Mouse (Mus musculus) lung, adult 18-20 months (tissue): Measurements from ENCODE around the gene Zfp637.
"Not testable (repeated sequence)": the region's sequence is repeated elsewhere in the genome, so short reads cannot be mapped to it uniquely, and the experiment has no call there.

ENCODE experiments used
- DNase-seq, 2 experiments: peaks; one replicate each; pipeline ENCODE4 v3.0.0; 2022; ENCODE audit warnings: mixed read lengths in 2 of 2

Zfp637 gene

GRCm38 (mm10) chr6:117840686-117841510 is at the start of gene Zfp637:
Gene Zfp637 (plus strand): TSS chr6:117841180.
- peak; percentile 90 to 93 for DNase-seq

GRCm38 (mm10) chr6:117795251-117795650 is 45.7 kb upstream of the Zfp637 start:
- no peak for DNase-seq

GRCm38 (mm10) chr6:117800824-117801223 is 40.2 kb upstream of the Zfp637 start:
- no peak for DNase-seq

- DNase-seq, result no peak
These were observed 39.2 kb upstream of the Zfp637 start for GRCm38 (mm10) chr6:117801801-117802200.

DNA sequence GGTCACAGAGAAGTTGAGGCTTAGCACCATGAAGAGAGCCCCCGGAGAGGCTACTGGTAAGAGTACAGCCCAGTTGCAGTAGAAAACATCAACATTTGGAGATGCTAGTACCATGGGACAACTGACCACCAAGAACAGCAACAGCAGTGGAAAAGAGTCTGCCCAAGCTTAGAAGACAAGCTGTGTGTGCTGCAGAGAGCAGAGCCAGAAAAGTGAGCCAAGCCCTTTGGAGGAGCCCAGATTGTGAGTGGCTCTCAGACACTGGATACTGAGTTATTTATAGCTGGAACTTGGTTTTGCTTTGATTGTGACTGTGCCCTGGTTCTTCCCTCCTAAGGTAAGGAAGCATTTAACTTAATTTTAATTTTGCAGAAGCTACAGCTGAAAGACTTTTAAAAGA is 33.2 kb upstream of the Zfp637 start:
- DNase-seq, result no peak

DNA sequence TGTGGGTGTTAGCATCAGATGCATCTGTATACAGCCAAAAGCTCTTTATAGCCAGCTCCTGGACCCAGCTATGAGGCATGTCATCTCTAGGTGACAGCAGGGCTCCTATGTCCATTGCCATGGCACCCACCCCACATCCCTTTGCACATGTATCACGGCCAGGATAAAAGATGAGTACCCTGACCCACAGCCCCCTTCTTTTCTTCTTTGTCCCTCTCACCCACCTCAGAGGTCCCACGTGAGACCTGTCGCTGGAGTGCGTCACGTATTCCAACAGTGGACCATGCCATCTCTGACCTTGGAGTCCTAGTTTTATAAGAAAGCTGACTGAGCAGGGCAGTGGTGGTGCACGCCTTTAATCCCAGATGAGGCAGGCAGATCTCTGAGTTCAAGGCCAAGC is 31.2 kb upstream of the Zfp637 start:
- no peak for DNase-seq

DNA sequence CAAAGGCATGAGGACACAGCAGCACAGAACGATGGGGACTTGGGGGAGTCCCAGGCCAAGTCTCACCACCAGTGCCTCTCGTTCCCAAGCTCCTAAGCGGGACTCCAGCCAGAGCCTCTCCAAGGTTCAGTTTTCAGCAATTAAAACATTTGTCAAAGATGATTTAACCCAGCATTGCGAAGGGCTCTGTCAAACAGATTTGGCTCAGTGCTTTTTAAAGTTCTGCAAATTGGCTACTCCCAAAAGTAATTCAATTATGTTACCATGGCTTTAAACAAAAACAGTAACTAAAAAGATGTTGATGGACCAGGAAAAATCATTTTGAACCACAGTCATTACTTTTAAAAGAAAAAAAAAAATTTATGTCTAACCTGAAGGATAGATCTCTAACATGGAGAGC is 30.3 kb upstream of the Zfp637 start:
- DNase-seq, result no peak

- no peak for DNase-seq
These were observed 29.7 kb upstream of the Zfp637 start for GRCm38 (mm10) chr6:117811256-117811655.

DNA sequence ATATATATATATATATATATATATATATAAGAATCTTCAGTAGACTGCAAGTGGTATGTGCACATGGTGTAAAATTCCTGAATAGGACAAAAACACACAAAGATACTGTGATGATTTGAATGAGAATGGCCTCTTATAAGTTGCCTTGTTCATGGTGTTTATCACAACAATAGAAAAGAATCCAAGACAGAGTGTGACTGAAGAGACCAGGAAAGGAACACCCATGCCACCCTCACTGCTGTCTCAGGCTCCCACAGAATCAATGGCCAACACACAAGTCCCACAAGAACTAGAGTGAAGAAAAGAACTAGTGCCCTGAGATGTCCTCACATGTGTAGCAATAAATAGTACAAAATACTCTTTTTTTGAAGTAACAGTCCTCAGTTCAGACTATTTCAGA is 26.3 kb upstream of the Zfp637 start:
- no peak for DNase-seq

GRCm38 (mm10) chr6:117817108-117817541 is 23.9 kb upstream of the Zfp637 start:
- DNase-seq, result no peak

- no peak for DNase-seq
These were observed 20.7 kb upstream of the Zfp637 start for GRCm38 (mm10) chr6:117820327-117820726.

- DNase-seq, result peak; percentile 29 to 62
These were observed 15.6 kb upstream of the Zfp637 start for GRCm38 (mm10) chr6:117825369-117825768.

GRCm38 (mm10) chr6:117828273-117828672 is 12.7 kb upstream of the Zfp637 start:
- peak; percentile 16 to 24 for DNase-seq

GRCm38 (mm10) chr6:117841511-117841955 is 553 bp downstream of the Zfp637 start:
- no peak for DNase-seq

- DNase-seq, result no peak
These were observed 3.6 kb downstream of the Zfp637 start for GRCm38 (mm10) chr6:117844597-117844996.

DNA sequence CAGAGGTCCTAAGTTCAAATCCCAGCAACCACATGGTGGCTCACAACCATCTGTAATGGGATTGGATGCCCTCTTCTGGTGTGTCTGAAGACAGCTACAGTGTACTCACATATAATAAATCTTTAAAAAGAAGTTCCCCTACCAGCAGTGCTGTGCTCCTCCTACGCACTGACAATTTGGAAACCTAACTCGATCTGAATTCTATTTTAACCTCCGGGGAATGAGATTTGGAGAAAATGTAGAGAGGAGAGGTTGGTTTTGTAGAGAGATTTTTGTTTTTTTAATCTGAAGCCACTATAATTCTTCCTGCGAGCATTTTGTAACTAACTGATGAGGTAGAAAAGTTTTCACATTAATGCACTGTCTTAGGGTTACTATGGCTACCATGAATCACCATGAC is 5.7 kb downstream of the Zfp637 start:
- DNase-seq, result not testable (repeated sequence)

GRCm38 (mm10) chr6:117847772-117848171 is 6.8 kb downstream of the Zfp637 start:
- no peak for DNase-seq

DNA sequence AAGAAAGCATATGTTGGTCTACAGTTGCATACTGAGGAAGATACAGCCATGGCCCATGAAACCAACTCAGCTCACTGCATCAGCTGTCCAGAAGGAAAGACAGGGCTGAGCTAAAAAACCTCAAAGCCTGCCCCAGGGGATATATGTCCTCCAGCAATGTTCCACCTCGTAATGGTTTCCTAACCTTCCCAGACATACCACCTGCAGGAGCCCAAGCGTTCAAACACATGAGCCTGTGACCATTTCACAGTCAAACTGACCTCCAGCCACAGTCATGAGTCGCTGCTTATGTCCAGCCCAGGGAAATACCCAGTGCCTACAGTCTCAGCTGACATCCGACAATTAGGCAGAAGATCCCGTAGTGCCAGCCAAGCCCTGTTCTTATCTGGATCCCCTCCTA is 7.6 kb downstream of the Zfp637 start:
- no peak for DNase-seq

DNA sequence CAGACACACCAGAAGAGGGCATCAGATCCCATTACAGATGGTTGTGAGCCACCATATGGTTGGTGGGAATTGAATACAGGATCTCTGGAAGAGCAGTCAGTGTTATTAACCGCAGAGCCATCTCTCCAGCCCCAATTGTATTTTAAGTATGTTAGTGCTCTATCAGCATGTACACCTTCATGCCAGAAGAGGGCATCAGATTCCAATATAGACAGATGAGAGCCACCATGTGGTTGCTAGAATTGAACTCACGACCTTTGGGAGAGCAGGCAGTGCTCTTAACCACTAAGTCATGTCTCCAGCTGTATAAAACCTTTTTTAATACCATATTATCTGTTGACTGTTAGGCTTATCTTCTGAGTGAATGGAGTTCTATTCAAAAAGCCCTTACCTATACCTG is 10.8 kb downstream of the Zfp637 start:
- no peak for DNase-seq

DNA sequence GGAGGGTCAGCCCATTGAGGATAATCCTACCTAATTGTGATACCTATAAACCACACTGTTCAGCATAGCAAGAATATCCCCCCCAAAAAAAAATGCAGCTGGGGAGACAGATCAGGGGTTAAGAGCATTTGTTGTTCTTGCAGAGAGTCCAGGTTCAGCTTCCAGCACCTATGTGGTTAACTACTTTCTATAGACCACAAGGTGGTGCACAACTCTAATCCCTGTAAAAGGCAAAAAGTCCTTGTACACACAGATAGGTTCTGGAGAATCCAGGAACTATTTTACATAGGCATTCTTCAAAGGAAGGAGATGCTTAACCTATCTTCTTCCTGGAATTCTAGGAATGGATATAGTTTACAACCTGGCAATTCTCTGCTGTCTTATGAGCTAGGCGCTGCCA is 17.0 kb downstream of the Zfp637 start:
- DNase-seq, result no peak

- DNase-seq, result no peak
These were observed 20.9 kb downstream of the Zfp637 start, which contains the start of gene Zfp239 for GRCm38 (mm10) chr6:117861848-117862247. Gene Zfp239 (plus strand): TSS chr6:117862100.

GRCm38 (mm10) chr6:117862465-117862864 is 21.5 kb downstream of the Zfp637 start:
- DNase-seq, result no peak

- DNase-seq, result peak; percentile 40 to 52
These were observed 22.1 kb downstream of the Zfp637 start for GRCm38 (mm10) chr6:117862899-117863620.

DNA sequence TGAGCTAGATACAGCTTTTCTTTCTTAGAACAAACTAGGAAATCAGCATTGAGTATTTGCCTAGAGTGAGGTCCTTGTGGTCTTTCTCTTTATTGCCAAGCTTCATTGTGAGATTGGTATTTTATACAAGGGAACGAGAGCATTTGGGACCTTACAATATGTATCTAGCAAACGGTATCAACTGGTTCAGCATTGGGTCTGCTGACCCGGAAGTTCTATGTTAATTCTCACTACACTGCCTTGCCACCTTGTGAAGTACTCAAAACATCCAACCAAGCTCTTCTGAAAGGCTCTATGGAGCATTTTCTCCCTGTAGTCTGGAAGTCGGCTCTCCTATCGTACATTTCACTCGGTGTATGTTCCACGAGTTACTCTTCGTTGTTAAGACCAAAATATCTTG is 22.8 kb downstream of the Zfp637 start:
- no peak for DNase-seq
